Mouse (Mus musculus) olfactory bulb, adult 2 months (tissue): ENCODE measurements around the gene Psenen.

ENCODE experiments used
- CTCF ChIP-seq: fragments of 200-500 bp; IDR thresholded peaks from 2 replicates; pipeline ENCODE4 v1.5.1; 2012; ENCODE audit warnings: low read depth, mild to moderate bottlenecking, low read length, moderate library complexity; ENCODE audit not compliant: insufficient read depth
- POLR2A ChIP-seq: fragments of 200-500 bp; IDR thresholded peaks from 2 replicates; pipeline ENCODE4 v1.6.1; 2012; ENCODE audit warnings: mild to moderate bottlenecking, low read depth, low read length, moderate library complexity; ENCODE audit not compliant: insufficient read depth

- no peak for TF ChIP-seq CTCF
- TF ChIP-seq POLR2A, result no peak
Observed at GRCm38 (mm10) chr7:30593579-30594509, 30.4 kb upstream of the Psenen start.
